Mouse (Mus musculus) liver, postnatal 0 days (tissue): ENCODE measurements around the gene Ctsh.

Source experiments
- CTCF ChIP-seq: sonication (generic); IDR thresholded peaks from 2 replicates; pipeline ENCODE4 v1.5.1; 2016; ENCODE audit warnings: antibody characterized with exemption, low read depth
- EP300 ChIP-seq: IDR thresholded peaks from 2 replicates; pipeline ENCODE4 v1.6.1; 2016; ENCODE audit warnings: antibody characterized with exemption, low read depth, mild to moderate bottlenecking

DNA sequence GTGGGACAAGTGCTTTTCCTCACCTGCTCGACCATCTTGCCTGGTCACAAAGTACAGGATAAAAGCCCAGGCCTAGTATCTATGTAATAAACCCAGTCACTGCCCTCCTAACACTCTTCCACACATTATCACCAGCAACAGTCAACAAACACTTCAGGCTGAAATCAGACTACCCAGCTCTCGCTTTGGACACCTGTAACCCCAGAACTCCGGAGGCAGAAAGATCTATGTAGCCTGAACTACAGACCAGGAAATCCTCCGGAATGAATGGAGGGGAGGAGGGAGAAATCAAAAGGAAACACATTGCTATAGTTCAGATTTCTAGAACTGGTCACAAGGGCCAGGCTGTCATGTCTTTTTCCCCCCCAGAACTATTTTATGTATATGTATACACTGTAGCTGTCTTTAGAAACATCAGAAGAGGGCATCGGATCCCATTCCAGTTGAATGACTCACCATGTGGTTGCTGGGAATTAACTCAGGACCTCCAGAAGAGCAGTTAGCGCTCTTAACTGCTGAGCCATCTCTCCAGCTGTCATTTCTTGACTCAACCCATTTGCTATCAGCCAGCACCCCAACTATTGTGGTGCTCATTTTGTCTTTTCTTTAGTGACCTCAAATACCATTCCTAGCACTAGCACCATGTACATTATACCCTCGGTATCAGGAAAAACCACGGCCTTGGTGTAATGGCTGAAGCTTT lies 31.0 kb downstream of the Ctsh start:
- TF ChIP-seq CTCF, result no peak
- no peak for TF ChIP-seq EP300
